Mouse (Mus musculus) G1E (cell line): ENCODE measurements around the gene Olfr455.

Experiments used
- CTCF ChIP-seq: IDR thresholded peaks from 2 replicates; pipeline ENCODE4 v1.5.1; 2012; ENCODE audit warnings: low read depth, low read length, inconsistent platforms, mixed read lengths
- GATA1 ChIP-seq: IDR thresholded peaks from 2 replicates; pipeline ENCODE4 v1.6.1; 2012; ENCODE audit warnings: borderline replicate concordance, low read length, inconsistent platforms, mixed read lengths
- POLR2AphosphoS5 ChIP-seq: IDR thresholded peaks from 2 replicates; pipeline ENCODE4 v1.6.1; 2012; ENCODE audit warnings: low read depth, low read length, inconsistent platforms; ENCODE audit not compliant: insufficient replicate concordance

- TF ChIP-seq GATA1 (no peak), CTCF (no peak), POLR2AphosphoS5 (no peak)
Observed at GRCm38 (mm10) chr6:42582741-42583487, 35.5 kb upstream of the Olfr455 start.
